Mouse (Mus musculus): ENCODE measurements around the gene Gzmc. TPM values are rescaled to one million over a fixed set of nuclear protein-coding genes. Genes with fewer than 3 reads are reported as not detected.

Gzmc gene
- polyA plus RNA-seq, 1 experiment from 2014 or later, result not detected

DNA sequence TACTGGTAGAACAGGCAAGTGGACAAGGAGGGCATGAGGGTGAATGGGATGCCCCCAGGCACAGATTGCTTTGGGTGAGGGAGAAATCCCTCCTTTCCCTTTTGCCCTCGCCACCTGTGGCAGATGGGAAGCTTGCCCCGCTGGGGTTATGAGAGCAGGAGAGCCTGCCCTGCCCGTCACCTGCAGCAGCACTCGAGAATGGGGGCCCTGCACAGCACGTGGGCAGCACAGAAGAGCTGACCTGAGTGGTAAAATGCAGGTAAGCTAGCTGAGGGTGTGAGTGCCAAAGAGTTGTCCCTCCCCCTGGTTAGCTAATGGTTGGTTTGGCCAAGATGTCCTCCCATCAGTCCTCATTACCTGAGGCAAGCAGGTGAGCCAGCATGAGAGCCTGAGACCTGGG is 47.9 kb downstream of the Gzmc start:
- Histone ChIP-seq H3K27ac (replicated peaks) (no peak overlapping the region), H3K4me3 (no peak overlapping the region), H3K4me1 (replicated peaks) (no peaks in the 10 kb centered on the region), H3K9me3 (no peaks in the 10 kb centered on the region), H3K9ac (no peak overlapping the region), H3K4me2 (no peak overlapping the region), H3K27me3 (no peaks in the 10 kb centered on the region), H3K36me3 (no peaks in the 10 kb centered on the region)
- WGBS, result 87% methylated on average over 5 of the region's 5 CpGs
- ATAC-seq (ENCODE audit: low read depth), result no peak

Other genes starting within 250 kb of the Gzmc start
- not detected in 2 replicates for gene Mcpt1, start 216.7 kb downstream of the Gzmc start, polyA plus RNA-seq (2015; fragmentation: Nextera tagmentation; extraction: Ambion mirVana)
- not detected in 2 replicates for gene Mcpt9, start 204.2 kb downstream of the Gzmc start, polyA plus RNA-seq (2015; fragmentation: Nextera tagmentation; extraction: Ambion mirVana)
- gene Mcpt2, start 192.6 kb downstream of the Gzmc start, polyA plus RNA-seq (2015; fragmentation: Nextera tagmentation; extraction: Ambion mirVana), result not detected in 2 replicates
- gene Mcpt4, start 172.3 kb downstream of the Gzmc start, polyA plus RNA-seq (2015; fragmentation: Nextera tagmentation; extraction: Ambion mirVana), result not detected in 2 replicates
- gene Mcpt8, start 149.4 kb downstream of the Gzmc start, polyA plus RNA-seq (2015; fragmentation: Nextera tagmentation; extraction: Ambion mirVana), result not detected in 2 replicates
- gene Ctsg, start 132.1 kb downstream of the Gzmc start, polyA plus RNA-seq (2015; fragmentation: Nextera tagmentation; extraction: Ambion mirVana), result not detected in 2 replicates
- not detected in 2 replicates for gene Gzme, start 114.0 kb downstream of the Gzmc start, polyA plus RNA-seq (2015; fragmentation: Nextera tagmentation; extraction: Ambion mirVana)
- gene Gzmd, start 102.0 kb downstream of the Gzmc start, polyA plus RNA-seq (2015; fragmentation: Nextera tagmentation; extraction: Ambion mirVana), result not detected in 2 replicates
- gene Gzmg, start 75.1 kb downstream of the Gzmc start, polyA plus RNA-seq (2015; fragmentation: Nextera tagmentation; extraction: Ambion mirVana), result not detected in 2 replicates
- not detected in 2 replicates for gene Gzmn, start 60.1 kb downstream of the Gzmc start, polyA plus RNA-seq (2015; fragmentation: Nextera tagmentation; extraction: Ambion mirVana)
- not detected in 2 replicates for gene Gzmf, start 23.2 kb downstream of the Gzmc start, polyA plus RNA-seq (2015; fragmentation: Nextera tagmentation; extraction: Ambion mirVana)
- gene Gzmb, start 27.6 kb upstream of the Gzmc start, polyA plus RNA-seq (2015; fragmentation: Nextera tagmentation; extraction: Ambion mirVana), result not detected in 2 replicates
- gene Atp12a, start 130.4 kb upstream of the Gzmc start, polyA plus RNA-seq (2015; fragmentation: Nextera tagmentation; extraction: Ambion mirVana), result 0.07 and 0.15 TPM in 2 replicates
- gene Rnf17, start 167.9 kb upstream of the Gzmc start, polyA plus RNA-seq (2015; fragmentation: Nextera tagmentation; extraction: Ambion mirVana), result 0.28 and 0.68 TPM in 2 replicates

Measured in neural tube, embryonic 13.5 days (tissue).